Mouse (Mus musculus): Measurements from ENCODE around the gene Lrrc59.
A peak's percentile ranks its signal among the peaks of the same experiment; 100 is the strongest.

Gene Lrrc59

GRCm38 (mm10) chr11:94629199-94629883 is at the start of gene Lrrc59:
TSS of gene Lrrc59 (plus strand) at chr11:94629767.
- DNase-seq (ENCODE audit: low read depth, low spot score), result peak; percentile 96

GRCm38 (mm10) chr11:94580111-94580740 is 49.3 kb upstream of the Lrrc59 start:
- DNase-seq (ENCODE audit: low read depth, low spot score), result no peak

- DNase-seq (ENCODE audit: low read depth, low spot score), result no peak
Measured at GRCm38 (mm10) chr11:94585091-94585490, 44.5 kb upstream of the Lrrc59 start.

GRCm38 (mm10) chr11:94587511-94587910 is 42.1 kb upstream of the Lrrc59 start:
- DNase-seq (ENCODE audit: low read depth, low spot score), result no peak

- DNase-seq (ENCODE audit: low read depth, low spot score), result peak; percentile 70
Measured at GRCm38 (mm10) chr11:94596311-94596852, 33.2 kb upstream of the Lrrc59 start.

GRCm38 (mm10) chr11:94597319-94597718 is 32.2 kb upstream of the Lrrc59 start:
- DNase-seq (ENCODE audit: low read depth, low spot score), result no peak

- no peak for DNase-seq (ENCODE audit: low read depth, low spot score)
Measured at GRCm38 (mm10) chr11:94598437-94599120, 31.0 kb upstream of the Lrrc59 start.

GRCm38 (mm10) chr11:94600447-94600846 is 29.1 kb upstream of the Lrrc59 start:
- no peak for DNase-seq (ENCODE audit: low read depth, low spot score)

- DNase-seq (ENCODE audit: low read depth, low spot score), result peak; percentile 75
Measured at GRCm38 (mm10) chr11:94601321-94602281, 28.0 kb upstream of the Lrrc59 start, which contains the start of gene Acsf2. TSS of gene Acsf2 (minus strand) at chr11:94601871.

- no peak for DNase-seq (ENCODE audit: low read depth, low spot score)
Measured at GRCm38 (mm10) chr11:94602356-94602955, 27.1 kb upstream of the Lrrc59 start.

- DNase-seq (ENCODE audit: low read depth, low spot score), result no peak
Measured at GRCm38 (mm10) chr11:94610744-94611740, 18.5 kb upstream of the Lrrc59 start.

GRCm38 (mm10) chr11:94614603-94615002 is 15.0 kb upstream of the Lrrc59 start:
- no peak for DNase-seq (ENCODE audit: low read depth, low spot score)

GRCm38 (mm10) chr11:94615494-94615893 is 14.1 kb upstream of the Lrrc59 start:
- DNase-seq (ENCODE audit: low read depth, low spot score), result no peak

- DNase-seq (ENCODE audit: low read depth, low spot score), result no peak
Measured at GRCm38 (mm10) chr11:94617646-94618045, 11.9 kb upstream of the Lrrc59 start.

GRCm38 (mm10) chr11:94620766-94621457 is 8.7 kb upstream of the Lrrc59 start:
- DNase-seq (ENCODE audit: low read depth, low spot score), result peak; percentile 18

GRCm38 (mm10) chr11:94621458-94621852 is 8.1 kb upstream of the Lrrc59 start:
- peak; percentile 62 for DNase-seq (ENCODE audit: low read depth, low spot score)

- no peak for DNase-seq (ENCODE audit: low read depth, low spot score)
Measured at GRCm38 (mm10) chr11:94622162-94622561, 7.4 kb upstream of the Lrrc59 start.

GRCm38 (mm10) chr11:94629884-94630198 is 274 bp downstream of the Lrrc59 start:
- DNase-seq (ENCODE audit: low read depth, low spot score), result no peak

All from CD4-positive, CD25-positive, alpha-beta regulatory T cell, adult 2 months (primary cell).